Mouse (Mus musculus) liver, adult 2 months (tissue): ENCODE results near the gene Fnbp1.

Source experiments
- CTCF ChIP-seq: fragments of 200-500 bp; IDR thresholded peaks from 2 replicates; pipeline ENCODE4 v1.5.1; 2011; ENCODE audit warnings: low read depth, low read length, control low read depth
- POLR2A ChIP-seq: fragments of 200-500 bp; IDR thresholded peaks from 2 replicates; pipeline ENCODE4 v1.6.1; 2011; ENCODE audit warnings: low read length, control low read depth; ENCODE audit not compliant: insufficient read depth; ENCODE audit errors: extremely low read depth

DNA sequence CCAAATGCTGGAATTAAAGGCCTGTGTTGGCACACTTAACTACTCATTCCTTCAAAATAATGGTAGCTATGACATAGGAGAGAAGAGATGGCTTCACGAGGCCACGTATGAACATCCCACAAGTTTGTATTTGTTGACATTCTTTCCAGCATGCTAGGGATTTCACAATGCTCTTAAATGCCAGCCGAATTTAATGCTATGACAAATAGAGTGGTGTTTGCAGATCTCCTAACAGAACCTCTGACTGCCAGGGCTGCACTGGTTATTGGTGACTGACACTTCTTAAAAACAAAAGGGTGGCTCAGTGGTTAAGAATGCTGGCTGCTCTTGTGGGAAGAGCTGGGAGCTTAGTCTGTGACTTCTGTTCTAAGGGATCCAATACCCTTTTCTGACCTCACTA, 48.9 kb downstream of the Fnbp1 start:
- TF ChIP-seq CTCF (no peak), POLR2A (no peak)
